Comparison of ENCODE assay signal across 11 mouse cellular contexts in the genomic region with DNA sequence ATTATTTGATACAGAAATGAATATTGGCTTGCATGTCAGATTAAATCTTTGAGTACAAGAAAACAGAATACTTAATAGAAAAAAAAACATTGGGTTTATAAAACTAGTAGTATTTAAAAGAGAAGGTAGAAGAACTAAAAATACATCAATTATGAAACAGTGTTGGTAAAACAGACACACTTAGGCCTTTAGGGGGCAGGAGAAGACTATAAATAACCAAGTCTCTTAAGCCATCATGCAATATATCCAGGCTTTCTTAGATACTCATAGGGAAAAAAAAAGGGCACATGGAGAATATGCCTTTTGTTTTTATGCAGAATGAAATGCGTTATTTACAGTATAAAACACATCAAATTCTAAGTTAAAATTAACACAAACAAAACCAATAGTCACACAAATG.
A peak's percentile ranks its signal among the peaks of the same experiment; 100 is the strongest.
DNase-seq lines count a peak whose midpoint lies in the region; ATAC-seq and TF ChIP-seq lines count a peak whose summit lies in the region.
"Had no signal": no experiment of that assay in that cellular context is flagged by ENCODE, and none has a peak within 500 bp of the region (broad histone marks: within the 10 kb centered on the region; RNA-seq: fewer than 3 reads in every experiment).

No protein-coding gene starts in this region.

- no peak overlapping the region for H3K4me2 ChIP-seq in kidney, embryonic 15.5 days
- no peak overlapping the region for H3K4me2 ChIP-seq in midbrain, embryonic 14.5 days (ENCODE audit: low read length)

- H3K36me3 ChIP-seq in kidney, adult 2 months (ENCODE audit: control insufficient read depth, insufficient read depth, low read length) = no peaks in the 10 kb centered on the region
- H3K36me3 ChIP-seq in kidney, embryonic 15.5 days = peaks cover 18% of the 10 kb centered on the region
- no peaks in the 10 kb centered on the region for H3K36me3 ChIP-seq in midbrain, embryonic 14.5 days (ENCODE audit: control insufficient read depth, insufficient read depth, low read length)

- no peak for TF ChIP-seq POLR2A in kidney, adult 2 months (IDR thresholded peaks at IDR 0.05; ENCODE audit: low read depth, low read length)

- WGBS in kidney, adult 2 months = 85% methylated on average over 1 of the region's 1 CpGs
- WGBS in kidney, embryonic 15.5 days = 88% methylated on average over 1 of the region's 1 CpGs
- WGBS in midbrain, embryonic 14.5 days = 77% methylated on average over 1 of the region's 1 CpGs

- DNase-seq in kidney, adult 2 months = peak; percentile 22
- peak; percentile 22 for DNase-seq in MN1 (ENCODE audit: low spot score)
- peak; percentile 5 for DNase-seq in c-Kit-positive CD71-positive TER-119-negative erythroid progenitor cells, embryonic 14.5 days (ENCODE audit: low read depth)
- peak; percentile 83 for DNase-seq in midbrain, embryonic 14.5 days
- no peak for DNase-seq in thymus, postnatal 10 days (ENCODE audit: low spot score in 2 of 2)
- no peak for DNase-seq in layer of hippocampus, adult 8-10 months (ENCODE audit: low spot score in 2 of 2)
- DNase-seq in kidney, adult 8-10 months = no peak
- DNase-seq: heart, postnatal 4 days; layer of hippocampus, postnatal 36 days; lung, postnatal 4 days had no signal

- TF ChIP-seq CTCF in kidney, adult 2 months (conservative IDR thresholded peaks at IDR 0.05; ENCODE audit: insufficient read depth, insufficient read length, low read depth, low read length) = no peak

- H3K27ac ChIP-seq in kidney, adult 2 months (ENCODE audit: insufficient read depth, low read depth, low read length) = no peak overlapping the region
- no peak overlapping the region for H3K27ac ChIP-seq in kidney, embryonic 15.5 days
- no peak overlapping the region for H3K27ac ChIP-seq in midbrain, embryonic 14.5 days (replicated peaks; ENCODE audit: low read depth, low read length)

- no peak for ATAC-seq in kidney, embryonic 15.5 days (replicated peaks; ENCODE audit: low FRiP score)
- peak; percentile 51; the same call in 1 of the 2 replicates for ATAC-seq in midbrain, embryonic 14.5 days (ENCODE audit: low FRiP score, low TSS enrichment)

- H3K9ac ChIP-seq in kidney, embryonic 15.5 days = no peak overlapping the region
- no peak overlapping the region for H3K9ac ChIP-seq in midbrain, embryonic 14.5 days (replicated peaks; ENCODE audit: low read length)

- H3K27me3 ChIP-seq in kidney, adult 2 months (replicated peaks; ENCODE audit: control insufficient read depth, insufficient read depth, low read length) = no peaks in the 10 kb centered on the region
- H3K27me3 ChIP-seq in kidney, embryonic 15.5 days = no peaks in the 10 kb centered on the region
- no peaks in the 10 kb centered on the region for H3K27me3 ChIP-seq in midbrain, embryonic 14.5 days (ENCODE audit: control insufficient read depth, insufficient read depth, low read length)

- H3K9me3 ChIP-seq in kidney, embryonic 15.5 days (replicated peaks) = no peaks in the 10 kb centered on the region
- no peaks in the 10 kb centered on the region for H3K9me3 ChIP-seq in midbrain, embryonic 14.5 days (ENCODE audit: control insufficient read depth, low read length)

- no peak overlapping the region for H3K4me3 ChIP-seq in kidney, adult 2 months (ENCODE audit: insufficient read depth, low read depth, low read length)
- no peak overlapping the region for H3K4me3 ChIP-seq in kidney, embryonic 15.5 days (replicated peaks)
- no peak overlapping the region for H3K4me3 ChIP-seq in midbrain, embryonic 14.5 days (replicated peaks; ENCODE audit: low read depth, low read length)

- H3K4me1 ChIP-seq in kidney, adult 2 months (ENCODE audit: control insufficient read depth, insufficient read depth, low read length) = no peaks in the 10 kb centered on the region
- no peaks in the 10 kb centered on the region for H3K4me1 ChIP-seq in kidney, embryonic 15.5 days
- no peaks in the 10 kb centered on the region for H3K4me1 ChIP-seq in midbrain, embryonic 14.5 days (ENCODE audit: control insufficient read depth, insufficient read depth, low read length)

Comparison
In these comparisons a context has a peak if more than half of its experiments do, and no peak if none do; other contexts are left out.
1. DNase-seq: peak in kidney, adult 2 months (single experiment), MN1 (single experiment), c-Kit-positive CD71-positive TER-119-negative erythroid progenitor cells, embryonic 14.5 days (single experiment) and midbrain, embryonic 14.5 days (single experiment); none in thymus, postnatal 10 days (0 of 2), layer of hippocampus, adult 8-10 months (0 of 2) and kidney, adult 8-10 months (0 of 2).